Mouse (Mus musculus) left cerebral cortex, adult 2 months (tissue): ENCODE measurements at regions not wholly inside any gene's neighbourhood (a gene's known extent, or its start where the extent isn't known, plus 50 kb on each side); places are given as distances from the start of the nearest gene placed in this dataset.

Experiments used
- DNase-seq, 2 experiments: peaks; one replicate each; pipeline ENCODE4 v3.0.0; 2021 to 2022; ENCODE audit warnings: low spot score in 2 of 2, mixed read lengths in 1 of 2; ENCODE audit errors: extremely low spot score in 1 of 2
- H3K27ac ChIP-seq: fragments of 200-600 bp; 2 replicates; pipeline ENCODE4 v1.8.1; 2022
- H3K4me3 ChIP-seq: fragments of 200-600 bp; 2 replicates; pipeline ENCODE4 v1.8.1; 2022
- CTCF ChIP-seq: fragments of 200-600 bp; IDR thresholded peaks from 2 replicates; pipeline ENCODE4 v1.8.1; 2022; ENCODE audit warnings: antibody characterized with exemption, mild to moderate bottlenecking, moderate library complexity
- intact Hi-C: fragments of 180-260 bp; cut with DNase I; formaldehyde crosslinking; loops from one replicate; pipeline ENCODE4 v1.15.1; 2025

DNA sequence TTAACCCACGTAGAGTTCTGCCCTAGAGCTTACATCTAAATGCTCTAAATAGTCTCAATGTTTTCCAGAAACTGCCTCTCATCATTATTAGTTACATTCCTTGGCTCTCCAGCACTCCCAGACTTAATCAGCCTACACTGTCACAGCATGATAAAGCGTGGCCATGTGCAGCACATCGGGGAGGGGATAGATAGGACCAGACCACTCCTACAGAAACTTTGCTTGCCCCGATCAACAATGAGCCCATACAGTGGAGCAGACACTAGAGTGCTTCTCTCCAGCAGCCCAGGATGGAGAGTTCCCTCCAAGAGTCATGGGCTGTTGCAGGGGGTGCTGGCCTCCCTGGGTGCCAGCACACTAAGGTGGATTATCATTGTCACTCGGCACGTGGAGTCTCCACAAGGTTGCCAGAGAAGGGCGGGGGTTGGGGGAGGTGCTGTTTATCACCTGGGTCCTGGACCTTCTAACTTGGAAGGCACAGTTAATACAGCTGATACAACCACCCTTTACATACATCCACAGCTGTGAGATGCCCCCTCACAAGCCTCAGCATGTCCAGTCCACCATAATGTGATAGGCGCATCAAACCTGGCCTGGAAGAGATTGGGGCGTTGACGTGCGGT, 73.4 kb upstream of the Armc2 start:
- no peak overlapping the region for H3K27ac ChIP-seq
- H3K4me3 ChIP-seq = no peak overlapping the region
- DNase-seq = no peak
- TF ChIP-seq CTCF = no peak
- intact Hi-C loops = no loop called here

DNA sequence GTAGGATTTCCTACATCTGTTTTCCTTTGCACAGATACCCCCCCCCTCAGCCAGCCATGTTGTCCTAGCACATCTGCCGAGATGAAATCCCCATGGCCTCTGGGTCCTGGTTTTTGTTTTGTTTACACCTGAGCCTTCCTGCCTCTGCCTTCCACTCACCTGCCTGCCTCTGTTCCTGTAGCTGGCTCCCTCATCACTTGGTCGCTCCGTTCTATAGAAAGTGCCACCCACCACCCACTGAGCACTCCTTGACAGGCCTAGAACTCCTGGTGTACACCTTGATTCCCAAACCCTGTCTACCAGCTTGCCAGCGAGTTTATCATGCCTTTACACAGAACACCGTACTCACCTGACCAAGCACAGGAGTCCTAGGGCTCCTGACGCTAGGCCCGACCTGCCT, 72.6 kb upstream of the Armc2 start:
- Histone ChIP-seq H3K27ac (no peak overlapping the region), H3K4me3 (no peak overlapping the region)
- intact Hi-C loops = no loop called here
- no peak for DNase-seq
- no peak for TF ChIP-seq CTCF

DNA sequence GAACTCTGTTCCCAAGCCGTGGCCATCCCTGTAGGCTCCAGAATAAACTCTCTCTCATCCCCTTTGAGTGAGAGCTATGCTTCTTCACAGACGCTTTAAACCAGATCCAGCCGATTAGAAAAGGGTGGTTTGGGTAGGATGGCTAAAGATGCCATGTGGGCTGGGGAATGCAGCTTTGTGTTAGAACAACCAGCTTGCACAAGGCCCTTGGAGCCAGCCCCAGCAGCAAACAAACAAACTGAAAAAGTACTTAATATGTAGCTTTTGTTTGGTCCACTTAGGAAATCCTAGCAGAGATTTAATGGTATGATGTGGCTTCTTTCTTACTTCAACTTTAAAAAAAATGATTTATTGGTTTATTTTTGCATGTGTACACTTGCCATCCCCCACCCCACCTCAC, 71.9 kb upstream of the Armc2 start:
- Histone ChIP-seq H3K27ac (no peak overlapping the region), H3K4me3 (no peak overlapping the region)
- no peak for TF ChIP-seq CTCF
- no peak for DNase-seq
- intact Hi-C loops = no loop called here

DNA sequence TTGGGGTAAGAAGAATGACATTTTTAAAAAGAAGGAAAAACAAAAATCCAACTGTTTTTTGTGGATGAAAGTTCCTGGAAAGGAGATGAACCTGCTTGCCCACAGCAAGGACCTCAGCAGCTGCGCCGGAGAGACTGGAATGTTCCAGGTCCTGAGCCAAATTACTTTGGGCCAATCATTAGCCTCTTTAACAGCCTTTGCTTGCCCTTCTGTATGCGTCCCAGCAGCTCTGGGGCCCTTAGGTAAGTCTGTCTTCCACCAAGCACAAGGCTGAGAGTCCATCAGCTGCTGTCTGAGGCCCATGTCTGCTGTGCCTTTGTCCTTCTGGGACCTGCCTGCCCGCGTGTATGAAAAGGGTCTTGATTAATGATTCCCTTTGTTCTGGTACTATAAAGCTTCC, 71.4 kb upstream of the Armc2 start:
- Histone ChIP-seq H3K4me3 (no peak overlapping the region), H3K27ac (no peak overlapping the region)
- intact Hi-C loops = no loop called here
- no peak for TF ChIP-seq CTCF
- no peak for DNase-seq

DNA sequence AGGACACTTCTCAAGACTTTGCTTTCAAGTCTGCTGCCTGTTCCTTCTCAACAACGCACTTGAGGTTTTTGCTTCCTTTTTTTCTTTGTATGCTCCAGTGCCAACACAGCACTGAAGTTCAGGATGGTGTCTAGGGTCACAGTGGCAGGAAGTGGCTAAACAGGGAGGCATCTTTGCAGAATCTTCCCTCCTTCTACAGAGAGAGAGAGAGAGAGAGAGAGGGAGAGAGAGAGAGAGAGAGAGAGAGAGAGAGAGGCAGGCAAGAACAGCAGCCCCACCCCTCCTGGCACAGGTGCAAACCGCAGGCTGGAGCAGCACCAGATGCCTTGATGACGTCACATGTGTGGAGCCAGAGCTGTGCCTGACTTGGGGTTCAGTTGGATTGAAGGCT, 71.0 kb upstream of the Armc2 start:
- H3K4me3 ChIP-seq = no peak overlapping the region
- peak; percentile 31 to 36 for DNase-seq
- no peak for TF ChIP-seq CTCF
- intact Hi-C loops = no loop called here
- H3K27ac ChIP-seq = no peak overlapping the region

DNA sequence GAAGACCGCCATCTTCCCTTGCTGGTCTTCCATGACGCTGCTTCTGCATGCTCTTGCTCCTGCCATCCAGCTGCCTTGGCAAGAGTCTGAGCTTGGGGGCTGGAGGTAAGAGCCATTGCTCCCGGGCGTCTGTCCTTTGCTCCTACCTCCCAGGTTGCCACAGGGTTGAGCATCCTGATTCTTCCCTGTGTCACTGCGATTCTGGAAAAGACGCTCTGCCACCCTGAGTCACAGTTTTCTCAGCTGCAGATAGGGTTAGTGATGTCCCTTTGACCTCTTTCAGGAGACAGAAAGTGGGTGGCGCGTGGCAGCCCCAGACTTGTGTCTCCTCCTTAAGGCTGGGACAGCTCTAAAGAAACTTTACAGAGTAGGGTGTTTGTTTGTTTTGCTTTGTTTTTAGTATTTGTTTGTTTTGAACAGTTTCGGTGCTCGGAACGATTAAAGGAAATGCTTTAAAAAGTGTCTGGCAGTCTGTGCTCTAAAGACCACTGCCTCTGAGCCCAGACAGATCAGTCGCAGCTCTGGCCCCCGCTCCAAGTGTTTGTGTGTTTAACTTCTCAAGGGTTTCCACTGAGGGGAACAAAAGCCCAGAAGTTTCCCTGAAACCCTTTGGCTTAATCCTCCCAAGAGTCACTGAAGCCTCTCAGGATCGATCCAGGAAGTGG, 70.5 kb upstream of the Armc2 start:
- intact Hi-C loops = no loop called here
- no peak for TF ChIP-seq CTCF
- Histone ChIP-seq H3K27ac (no peak overlapping the region), H3K4me3 (no peak overlapping the region)
- no peak for DNase-seq

DNA sequence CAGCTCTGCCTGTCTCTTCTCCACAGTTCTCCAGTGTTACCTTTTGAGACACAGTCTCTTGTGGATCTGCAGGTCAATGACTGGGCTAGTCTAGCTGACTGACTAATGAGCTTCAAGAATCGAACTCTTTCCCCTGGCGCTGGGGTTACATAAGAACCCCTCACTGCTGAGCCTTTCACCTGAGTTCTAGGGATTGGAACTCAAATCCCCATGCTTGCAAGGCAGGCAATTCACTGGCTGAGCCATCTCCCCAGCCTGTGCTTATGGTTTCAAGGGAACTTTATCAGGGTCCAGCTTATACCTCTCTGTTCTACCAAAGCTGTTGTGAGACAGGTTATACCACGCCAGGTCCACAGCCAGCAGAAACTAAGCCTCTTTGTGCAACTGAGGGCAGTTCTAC, 69.7 kb upstream of the Armc2 start:
- Histone ChIP-seq H3K27ac (no peak overlapping the region), H3K4me3 (no peak overlapping the region)
- no peak for TF ChIP-seq CTCF
- intact Hi-C loops = no loop called here
- DNase-seq = no peak

DNA sequence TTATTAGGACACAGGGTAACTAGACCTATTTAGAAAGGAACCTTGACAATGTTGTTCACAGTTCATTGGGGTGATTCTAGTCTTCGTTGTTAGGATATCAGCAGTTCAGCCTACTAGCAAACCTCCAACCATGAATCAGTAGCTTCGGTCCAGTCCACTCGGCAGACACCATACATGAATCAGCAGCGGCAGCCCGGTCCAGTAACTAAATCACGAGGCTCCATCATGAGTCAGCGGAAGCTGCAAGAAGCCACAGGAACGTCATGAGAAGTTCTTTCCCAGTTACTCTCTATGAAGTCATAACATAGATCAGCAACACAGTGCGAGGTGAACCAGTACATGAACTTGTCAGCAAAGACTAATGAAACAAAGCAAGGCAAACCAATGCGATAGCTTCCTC, 68.4 kb upstream of the Armc2 start:
- intact Hi-C loops = no loop called here
- H3K4me3 ChIP-seq = no peak overlapping the region
- DNase-seq = no peak
- no peak overlapping the region for H3K27ac ChIP-seq
- no peak for TF ChIP-seq CTCF

DNA sequence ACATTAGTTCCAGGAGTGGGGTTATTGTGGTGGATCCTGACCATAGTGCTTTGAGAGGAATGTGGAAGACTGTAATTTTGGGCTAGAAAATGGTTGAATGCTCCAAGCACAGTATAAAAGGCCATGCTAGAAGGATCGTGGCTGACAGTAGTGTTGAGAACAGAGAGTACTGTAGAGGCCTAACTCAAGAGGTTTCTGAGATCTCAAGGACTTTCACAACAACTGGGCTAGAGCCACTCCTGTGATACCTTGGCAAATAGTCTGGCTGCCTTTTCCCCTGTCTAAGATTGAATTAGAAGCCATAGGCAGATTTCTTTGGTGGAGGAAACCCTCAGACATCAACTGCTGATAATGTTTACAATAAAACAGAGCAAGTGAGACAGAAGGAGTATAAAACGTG, 67.1 kb upstream of the Armc2 start:
- no peak overlapping the region for H3K27ac ChIP-seq
- H3K4me3 ChIP-seq = no peak overlapping the region
- intact Hi-C loops = no loop called here
- no peak for TF ChIP-seq CTCF
- DNase-seq = no peak

DNA sequence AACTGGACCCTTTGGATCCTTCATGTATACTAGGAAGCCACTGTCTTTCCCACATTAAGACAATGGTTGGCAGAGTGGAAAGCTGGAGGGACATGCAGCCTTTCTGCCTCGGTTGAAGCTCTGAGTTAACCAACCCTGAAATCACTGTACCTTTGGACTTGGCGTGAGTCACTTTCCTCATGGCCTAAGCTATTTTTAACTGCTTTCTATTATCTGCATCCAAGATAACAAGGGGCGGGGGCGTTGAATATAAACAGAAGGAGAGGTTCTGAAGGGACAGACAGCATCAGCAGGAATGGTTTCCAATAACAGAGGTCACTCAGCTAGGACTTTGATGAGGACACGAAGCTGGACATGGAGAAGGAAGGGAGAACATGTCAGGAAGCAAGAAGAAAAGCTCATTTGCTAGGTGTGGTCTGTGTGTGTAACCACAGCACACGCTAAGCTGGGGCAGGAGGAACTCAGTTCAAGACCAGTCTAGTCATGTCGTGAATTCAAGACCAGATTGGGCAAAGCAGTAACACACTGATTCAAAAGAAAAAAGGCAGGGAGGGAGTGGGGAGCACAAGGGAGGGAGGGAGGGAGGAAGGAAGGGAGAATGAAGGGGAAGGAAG, 64.1 kb upstream of the Armc2 start:
- intact Hi-C loops = no loop called here
- H3K4me3 ChIP-seq = no peak overlapping the region
- DNase-seq = no peak
- no peak for TF ChIP-seq CTCF
- no peak overlapping the region for H3K27ac ChIP-seq

DNA sequence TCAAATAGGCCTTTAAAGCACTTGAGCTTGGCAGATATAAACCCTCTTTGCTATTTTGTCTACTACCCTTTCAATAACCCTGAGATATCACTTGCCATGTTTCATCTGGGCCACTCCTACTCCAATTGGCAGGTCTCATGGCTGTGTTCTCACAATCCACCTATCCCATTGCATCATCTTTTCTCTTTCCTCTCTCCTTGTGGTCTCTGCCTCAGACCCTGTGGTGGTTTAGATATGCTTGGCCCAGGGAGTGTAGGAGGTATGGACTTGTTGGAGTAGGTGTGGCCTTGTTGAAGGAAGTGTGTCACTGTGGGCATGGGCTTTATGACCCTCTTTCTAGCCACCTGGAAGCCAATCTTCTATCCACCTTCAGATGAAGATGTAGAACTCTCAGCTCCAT, 61.5 kb upstream of the Armc2 start:
- no peak for TF ChIP-seq CTCF
- DNase-seq = no peak
- Histone ChIP-seq H3K27ac (no peak overlapping the region), H3K4me3 (no peak overlapping the region)
- intact Hi-C loops = no loop called here

DNA sequence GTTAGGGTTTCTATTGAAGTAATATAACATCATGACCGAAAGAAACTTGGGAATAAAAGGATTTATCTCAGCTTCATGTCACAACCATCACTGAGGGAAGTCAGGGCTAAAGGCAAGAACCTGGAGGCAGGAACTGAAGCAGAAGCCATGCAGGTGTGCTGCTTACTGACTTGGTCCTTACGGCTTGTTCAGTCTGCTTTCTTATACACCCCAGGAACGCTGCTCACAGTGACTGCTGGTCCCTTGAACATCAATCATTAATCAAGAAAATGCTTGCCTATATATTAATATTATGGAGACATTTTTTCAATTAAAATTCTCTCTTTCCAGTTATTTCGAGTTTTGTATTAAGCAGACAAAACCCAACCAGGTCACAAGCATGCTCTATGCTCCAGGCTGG, 58.5 kb upstream of the Armc2 start:
- intact Hi-C loops = no loop called here
- no peak for TF ChIP-seq CTCF
- H3K27ac ChIP-seq = no peak overlapping the region

DNA sequence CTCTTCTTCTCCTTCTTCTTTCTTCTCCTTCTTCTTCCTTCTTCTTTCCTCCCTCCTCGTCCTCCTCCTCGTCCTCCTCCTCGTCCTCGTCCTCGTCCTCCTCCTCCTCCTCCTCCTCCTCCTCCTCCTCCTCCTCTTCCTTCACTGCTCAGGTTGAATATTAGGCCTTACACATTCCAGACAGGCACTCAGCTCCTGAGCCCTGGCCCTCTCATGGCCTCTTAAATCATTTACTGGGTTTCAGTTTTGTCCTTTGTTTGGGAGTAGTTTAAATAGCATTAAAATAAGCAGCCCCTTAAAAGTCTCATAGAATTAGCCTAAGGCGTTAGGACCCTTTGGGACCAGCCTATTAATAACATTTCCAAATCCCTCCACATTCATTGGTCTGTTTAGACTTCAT, 57.3 kb upstream of the Armc2 start:
- no peak overlapping the region for H3K4me3 ChIP-seq
- no peak for TF ChIP-seq CTCF
- no peak for DNase-seq
- intact Hi-C loops = no loop called here
- H3K27ac ChIP-seq = no peak overlapping the region

More for the DNA sequence above, 58.5 kb upstream of the Armc2 start:
- DNase-seq = no peak
- no peak overlapping the region for H3K4me3 ChIP-seq
